9 mouse cellular contexts compared by ENCODE assay signal in genomic region chr11:79427638-79428037, GRCm38 (mm10).
DNase-seq lines count a peak whose midpoint lies in the region; ATAC-seq lines count a peak whose summit lies in the region.
"Had no signal": no experiment of that assay in that cellular context is flagged by ENCODE, and none has a peak within 500 bp of the region (broad histone marks: within the 10 kb centered on the region; RNA-seq: fewer than 3 reads in every experiment).

No protein-coding gene starts in this region.

- no peak for ATAC-seq in midbrain, embryonic 11.5 days (ENCODE audit: low FRiP score)
- ATAC-seq in midbrain, embryonic 16.5 days: no peak
- no peak for ATAC-seq in hindbrain, embryonic 14.5 days (ENCODE audit: low FRiP score)

- no peak overlapping the region for H3K27ac ChIP-seq in midbrain, embryonic 11.5 days (ENCODE audit: low read depth, low read length)
- H3K27ac ChIP-seq in midbrain, embryonic 16.5 days (ENCODE audit: low read length): no peak overlapping the region
- no peak overlapping the region for H3K27ac ChIP-seq in hindbrain, embryonic 14.5 days
- H3K27ac ChIP-seq: stomach, embryonic 15.5 days had no signal

- H3K4me3 ChIP-seq in midbrain, embryonic 11.5 days (ENCODE audit: low read depth, low read length): no peak overlapping the region
- no peak overlapping the region for H3K4me3 ChIP-seq in midbrain, embryonic 16.5 days (ENCODE audit: low read depth, low read length)
- no peak overlapping the region for H3K4me3 ChIP-seq in hindbrain, embryonic 14.5 days (replicated peaks; ENCODE audit: low read length)
- H3K4me3 ChIP-seq: stomach, embryonic 15.5 days had no signal

- H3K36me3 ChIP-seq in midbrain, embryonic 11.5 days (ENCODE audit: control insufficient read depth, insufficient read depth, low read length): 0 out of 2 replicates have a peak, but pooled peaks cover 2% of the 10 kb centered on the region
- no peaks in the 10 kb centered on the region for H3K36me3 ChIP-seq in midbrain, embryonic 16.5 days (ENCODE audit: control insufficient read depth, insufficient read depth, low read length)
- H3K36me3 ChIP-seq in hindbrain, embryonic 14.5 days (replicated peaks; ENCODE audit: control insufficient read depth, insufficient read depth): peaks cover 24% of the 10 kb centered on the region
- H3K36me3 ChIP-seq: stomach, embryonic 15.5 days had no signal

- H3K9ac ChIP-seq in midbrain, embryonic 11.5 days (ENCODE audit: low read length): no peak overlapping the region
- H3K9ac ChIP-seq in midbrain, embryonic 16.5 days (ENCODE audit: low read depth, low read length): no peak overlapping the region
- no peak overlapping the region for H3K9ac ChIP-seq in hindbrain, embryonic 14.5 days
- H3K9ac ChIP-seq: stomach, embryonic 15.5 days had no signal

- WGBS in midbrain, embryonic 11.5 days: 0% methylated on average over 2 of the region's 2 CpGs
- WGBS in midbrain, embryonic 16.5 days: 0% methylated on average over 2 of the region's 2 CpGs
- WGBS in hindbrain, embryonic 14.5 days: 0% methylated on average over 2 of the region's 2 CpGs

- peaks cover 4% of the 10 kb centered on the region; the same call in 1 of the 2 replicates for H3K4me1 ChIP-seq in midbrain, embryonic 11.5 days (ENCODE audit: control insufficient read depth, insufficient read depth, low read length)
- no peaks in the 10 kb centered on the region for H3K4me1 ChIP-seq in midbrain, embryonic 16.5 days (ENCODE audit: control insufficient read depth, insufficient read depth, low read length)
- no peaks in the 10 kb centered on the region for H3K4me1 ChIP-seq in hindbrain, embryonic 14.5 days (replicated peaks; ENCODE audit: control insufficient read depth, insufficient read depth, low read length)
- H3K4me1 ChIP-seq: stomach, embryonic 15.5 days had no signal

- intact Hi-C loops in gastrocnemius, postnatal 14 days (cut with DNase I; ENCODE audit: low total_unique reads): no loop called here
- intact Hi-C loops in gastrocnemius, postnatal 36 days (cut with DNase I): no loop called here

- no peaks in the 10 kb centered on the region for H3K27me3 ChIP-seq in midbrain, embryonic 11.5 days (ENCODE audit: control insufficient read depth, insufficient read depth, low read length)
- no peaks in the 10 kb centered on the region for H3K27me3 ChIP-seq in midbrain, embryonic 16.5 days (ENCODE audit: control insufficient read depth, insufficient read depth, low read depth, low read length)
- no peaks in the 10 kb centered on the region for H3K27me3 ChIP-seq in hindbrain, embryonic 14.5 days (ENCODE audit: control insufficient read depth, insufficient read depth, low read length)
- H3K27me3 ChIP-seq: stomach, embryonic 15.5 days had no signal

- H3K9me3 ChIP-seq in midbrain, embryonic 11.5 days (ENCODE audit: control insufficient read depth, low read length): no peaks in the 10 kb centered on the region
- H3K9me3 ChIP-seq in midbrain, embryonic 16.5 days (replicated peaks; ENCODE audit: control insufficient read depth, low read length, poor library complexity, severe bottlenecking): no peaks in the 10 kb centered on the region
- no peaks in the 10 kb centered on the region for H3K9me3 ChIP-seq in hindbrain, embryonic 14.5 days (ENCODE audit: control insufficient read depth, low read length)
- H3K9me3 ChIP-seq: stomach, embryonic 15.5 days had no signal

- no peak overlapping the region for H3K4me2 ChIP-seq in midbrain, embryonic 11.5 days
- no peak overlapping the region for H3K4me2 ChIP-seq in midbrain, embryonic 16.5 days (ENCODE audit: low read length)
- H3K4me2 ChIP-seq in hindbrain, embryonic 14.5 days (replicated peaks): no peak overlapping the region
- H3K4me2 ChIP-seq: stomach, embryonic 15.5 days had no signal

- peak; percentile 7 for DNase-seq in gastrocnemius, postnatal 14 days
- DNase-seq in gastrocnemius, postnatal 36 days: no peak
- DNase-seq in midbrain, embryonic 11.5 days (ENCODE audit: low spot score, missing footprints): peak; percentile 92
- DNase-seq in adipocyte (ENCODE audit: low spot score): peak; percentile 51
- peak; percentile 74 for DNase-seq in hindbrain, embryonic 14.5 days (ENCODE audit: low spot score)
- DNase-seq in natural killer cell, adult 2 months (ENCODE audit: low spot score in 2 of 2): peak; percentile 28 to 29
- no peak for DNase-seq in frontal cortex, postnatal 25 days (ENCODE audit: low spot score in 2 of 2)

Comparison
In these comparisons a context has a peak if more than half of its experiments do, and no peak if none do; other contexts are left out.
1. DNase-seq: peak in gastrocnemius, postnatal 14 days (single experiment), midbrain, embryonic 11.5 days (single experiment), adipocyte (single experiment), hindbrain, embryonic 14.5 days (single experiment) and natural killer cell, adult 2 months (2 of 2); none in gastrocnemius, postnatal 36 days (0 of 2) and frontal cortex, postnatal 25 days (0 of 2).